Mouse (Mus musculus) embryonic stem cell, embryonic (primary cell): Measurements from ENCODE around the gene Slc44a5.
"Not testable (repeated sequence)": the region's sequence is repeated elsewhere in the genome, so short reads cannot be mapped to it uniquely, and the experiment has no call there.

Experiments used
- CTCF ChIA-PET, 4 experiments: fragments of 300-600 bp in 2 of 4; fragments of 350-600 bp in 2 of 4; sonication (Branson Sonifier 250); formaldehyde crosslinking; loops; one replicate each; lab custom pipeline; 2022; ENCODE audit warnings: inconsistent platforms in 2 of 4; lab: Charles Lee
- POLR2A ChIA-PET, 4 experiments: fragments of 300-600 bp in 2 of 4; fragments of 350-600 bp in 2 of 4; sonication (Branson Sonifier 250); formaldehyde crosslinking; loops; one replicate each; lab custom pipeline; 2022; ENCODE audit warnings: antibody characterized with exemption in 4 of 4, inconsistent platforms in 1 of 4; lab: Charles Lee

The Slc44a5 gene

DNA sequence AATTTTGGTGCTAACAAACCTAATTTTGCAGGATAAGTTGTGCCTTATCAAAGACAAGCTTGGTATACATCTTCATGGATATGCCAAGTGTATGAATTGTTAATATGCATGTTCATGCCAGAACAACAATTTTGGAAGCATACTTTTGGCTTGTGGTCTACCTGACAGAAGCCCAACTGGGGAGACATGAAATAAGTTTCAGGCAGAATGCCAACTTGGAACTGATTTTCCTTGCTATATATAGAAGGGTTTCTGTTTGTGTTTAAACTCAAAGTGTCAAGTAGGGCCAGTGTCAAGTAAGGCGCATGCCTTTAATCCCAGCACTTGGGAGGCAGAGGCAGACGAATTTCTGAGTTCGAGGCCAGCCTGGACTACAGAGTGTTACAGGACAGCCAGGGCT is 149.3 kb downstream of the Slc44a5 start:
- CTCF ChIA-PET, result no interaction called here

GRCm38 (mm10) chr3:154124890-154125575 is 151.8 kb downstream of the Slc44a5 start:
- CTCF ChIA-PET, result no interaction called here
- POLR2A ChIA-PET, result no interaction called here

More for the DNA sequence above, 149.3 kb downstream of the Slc44a5 start:
- POLR2A ChIA-PET, result no interaction called here

- POLR2A ChIA-PET, result no interaction called here
- CTCF ChIA-PET, result no interaction called here
Observed at GRCm38 (mm10) chr3:154125768-154126376, 152.6 kb downstream of the Slc44a5 start.

DNA sequence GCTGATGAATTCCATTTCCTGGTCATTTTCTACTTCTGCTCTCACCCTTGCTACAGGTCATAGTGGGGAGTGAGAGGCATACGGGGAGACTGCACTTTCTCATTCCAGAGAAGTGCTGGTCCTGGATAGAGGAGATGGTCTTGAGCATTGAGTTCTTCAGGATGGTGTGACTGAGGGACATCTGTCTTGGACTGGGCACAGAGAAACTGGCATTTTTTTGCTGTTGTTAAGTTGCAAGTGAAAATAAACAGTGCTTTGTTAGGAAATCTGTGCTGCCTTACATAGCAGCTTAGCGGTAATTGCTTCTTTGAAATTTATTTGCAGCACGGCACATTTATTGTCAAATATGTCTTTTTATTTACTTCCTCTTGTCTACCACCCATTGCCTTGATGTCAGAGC is 154.0 kb downstream of the Slc44a5 start:
- POLR2A ChIA-PET, result no interaction called here
- CTCF ChIA-PET, result no interaction called here

DNA sequence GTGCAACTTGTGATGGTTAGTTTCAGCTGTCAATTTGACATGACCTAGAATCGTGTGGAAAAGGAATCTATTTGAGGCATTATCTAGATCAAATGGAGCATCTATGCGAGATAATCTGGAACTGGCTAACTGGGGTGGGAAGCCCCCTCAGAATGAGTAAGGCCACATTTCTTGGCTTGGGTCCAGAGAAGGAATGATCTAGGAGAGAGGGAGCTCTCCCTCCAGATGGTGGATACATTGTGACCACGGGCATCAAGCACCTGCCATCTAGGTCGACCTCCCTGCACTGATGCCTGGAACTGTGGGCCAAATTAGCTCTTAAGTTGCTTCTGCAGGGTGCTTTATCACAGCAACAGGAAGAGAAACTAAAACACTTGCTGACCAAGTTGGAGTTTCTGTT is 155.8 kb downstream of the Slc44a5 start:
- POLR2A ChIA-PET, result no interaction called here
- CTCF ChIA-PET, result no interaction called here

- ChIA-PET CTCF (no interaction called here), POLR2A (no interaction called here)
Observed at GRCm38 (mm10) chr3:154130431-154131114, 157.3 kb downstream of the Slc44a5 start.

DNA sequence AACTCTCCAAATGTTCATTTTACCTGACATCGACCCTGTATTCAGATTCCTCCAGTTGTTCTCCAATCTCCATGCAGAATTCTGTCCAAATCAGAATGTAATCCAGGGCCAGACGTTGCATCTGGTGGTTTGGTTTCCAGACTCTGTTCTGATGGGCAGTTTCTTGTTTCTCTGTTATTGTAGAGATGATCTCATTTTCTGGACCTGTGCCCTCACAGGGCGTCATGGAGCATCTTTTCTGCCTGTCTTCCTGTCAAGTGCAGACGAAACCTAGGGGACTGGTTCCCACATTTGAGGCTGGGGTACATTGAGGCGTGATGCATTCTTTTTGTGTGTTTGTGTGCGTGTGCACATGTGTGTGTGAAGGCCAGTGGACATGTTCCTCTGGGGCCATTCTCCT is 160.8 kb downstream of the Slc44a5 start:
- CTCF ChIA-PET, result no interaction called here
- POLR2A ChIA-PET, result no interaction called here

DNA sequence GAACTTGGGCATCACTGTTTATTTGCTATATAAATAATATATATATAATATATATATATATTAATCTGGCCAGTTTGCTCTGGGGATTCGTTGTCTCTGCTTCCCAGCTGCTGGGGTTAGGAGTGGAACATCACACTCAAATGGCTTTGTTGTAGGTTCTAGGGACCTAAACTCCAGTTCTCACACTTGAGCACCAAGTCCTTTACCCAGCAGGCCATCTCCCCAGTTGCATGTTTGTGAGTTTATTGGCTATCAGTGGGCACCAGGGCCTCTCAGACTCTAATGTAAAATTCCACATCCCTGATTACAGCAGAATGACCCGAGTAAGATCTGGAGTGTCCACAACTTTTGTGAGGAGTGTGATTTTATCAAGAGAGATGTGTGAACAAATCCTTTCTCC is 161.5 kb downstream of the Slc44a5 start:
- ChIA-PET POLR2A (no interaction called here), CTCF (no interaction called here)

DNA sequence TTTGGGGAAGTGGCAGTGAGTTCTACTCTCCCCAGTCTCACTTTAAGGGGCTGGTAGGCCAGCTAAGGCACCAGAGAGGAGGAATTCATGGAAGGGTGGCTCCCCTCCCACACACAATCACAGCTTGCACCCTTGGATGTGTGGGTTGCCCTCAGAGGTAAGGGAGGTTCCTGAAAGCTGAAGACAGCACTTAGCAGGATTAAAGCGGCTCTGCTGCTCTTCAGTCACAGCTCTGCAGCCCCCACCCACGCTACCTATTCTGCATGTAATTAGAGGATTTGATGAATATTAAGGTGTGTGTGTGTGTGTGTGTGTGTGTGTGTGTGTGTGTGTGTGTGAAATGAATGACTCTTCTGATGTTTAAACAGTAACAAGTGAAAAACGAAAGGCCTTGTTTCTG is 163.3 kb downstream of the Slc44a5 start:
- CTCF ChIA-PET, result interaction anchor here in 1 of 4 experiments (0.7 kb wide), 1 partner anchor 164 kb away, joined by 3 read pairs; no protein-coding TSS in a partner anchor
- POLR2A ChIA-PET, result interaction anchor here in 1 of 4 experiments (0.8 kb wide), 1 partner anchor 192 kb away, joined by 3 read pairs; no protein-coding TSS in a partner anchor

- POLR2A ChIA-PET, result no interaction called here
Observed at GRCm38 (mm10) chr3:154141346-154141745, 168.1 kb downstream of the Slc44a5 start.

DNA sequence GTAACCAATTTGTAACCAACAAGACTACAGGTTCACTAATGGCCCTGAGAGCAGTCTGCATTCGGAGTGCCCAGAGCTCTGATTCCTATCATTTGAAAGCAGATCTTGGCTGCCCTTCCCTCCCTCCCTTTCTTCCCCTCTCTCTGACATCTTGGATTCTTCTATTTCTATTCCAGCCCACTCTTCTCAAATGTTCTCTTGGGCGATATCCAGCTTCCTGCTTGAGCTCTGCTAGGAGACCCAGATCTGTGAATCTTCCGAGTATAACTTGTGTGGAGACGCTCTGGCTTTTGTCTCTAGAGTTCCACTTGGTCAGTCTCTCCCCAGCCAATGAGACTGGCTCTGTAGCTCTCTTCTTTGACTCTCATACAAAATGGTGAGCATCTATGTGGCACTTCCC is 169.4 kb downstream of the Slc44a5 start:
- ChIA-PET POLR2A (no interaction called here), CTCF (no interaction called here)

More at GRCm38 (mm10) chr3:154141346-154141745, 168.1 kb downstream of the Slc44a5 start:
- CTCF ChIA-PET, result no interaction called here

- POLR2A ChIA-PET, result interaction anchor here in 1 of 4 experiments (0.6 kb wide), 1 partner anchor 78 kb away, joined by 3 read pairs; no protein-coding TSS in a partner anchor
- CTCF ChIA-PET, result interaction anchor here in 2 of 4 experiments (0.6 kb wide), 2 partner anchors 161 to 186 kb away, joined by 3 read pairs; no protein-coding TSS in a partner anchor
Observed at GRCm38 (mm10) chr3:154145750-154146149, 172.5 kb downstream of the Slc44a5 start.

DNA sequence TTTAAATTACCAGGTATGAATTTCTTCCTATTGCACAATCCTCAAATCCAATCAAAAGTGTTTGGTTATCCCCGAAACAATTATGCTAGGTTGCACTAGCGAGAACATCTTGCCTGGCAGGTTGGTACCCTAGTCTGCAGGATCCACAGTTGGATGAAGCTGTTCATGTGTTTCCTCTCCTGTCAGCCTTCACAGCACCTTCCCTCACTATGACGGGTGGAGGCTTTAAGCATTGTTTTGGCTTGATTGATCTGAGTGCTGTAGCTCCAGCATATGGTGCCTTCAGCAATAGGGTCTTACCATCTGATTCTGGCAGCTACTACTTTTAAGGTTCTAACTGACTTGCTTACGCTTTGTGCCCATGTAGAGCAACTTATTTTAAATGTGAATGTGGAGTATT is 176.5 kb downstream of the Slc44a5 start:
- CTCF ChIA-PET, result no interaction called here
- POLR2A ChIA-PET, result no interaction called here

DNA sequence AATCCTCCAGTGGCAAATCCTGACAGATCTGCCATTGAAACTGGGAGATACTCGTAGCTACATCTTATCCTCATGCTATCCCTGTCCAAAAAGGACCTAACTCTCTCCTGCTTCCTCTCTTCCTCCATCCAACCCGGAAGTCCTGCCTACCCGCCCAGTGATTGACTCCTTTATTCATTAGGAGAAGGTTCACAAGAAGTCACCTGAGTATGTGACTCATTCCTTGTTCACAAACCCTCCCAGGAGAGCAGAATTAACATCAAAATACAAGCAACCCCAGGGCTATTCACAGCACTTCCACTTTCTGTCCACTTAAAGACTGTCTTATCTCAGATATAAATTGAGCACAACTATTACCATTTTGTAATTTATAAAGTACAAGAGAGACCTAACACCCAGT is 180.3 kb downstream of the Slc44a5 start:
- POLR2A ChIA-PET, CTCF ChIA-PET: not testable (repeated sequence)

DNA sequence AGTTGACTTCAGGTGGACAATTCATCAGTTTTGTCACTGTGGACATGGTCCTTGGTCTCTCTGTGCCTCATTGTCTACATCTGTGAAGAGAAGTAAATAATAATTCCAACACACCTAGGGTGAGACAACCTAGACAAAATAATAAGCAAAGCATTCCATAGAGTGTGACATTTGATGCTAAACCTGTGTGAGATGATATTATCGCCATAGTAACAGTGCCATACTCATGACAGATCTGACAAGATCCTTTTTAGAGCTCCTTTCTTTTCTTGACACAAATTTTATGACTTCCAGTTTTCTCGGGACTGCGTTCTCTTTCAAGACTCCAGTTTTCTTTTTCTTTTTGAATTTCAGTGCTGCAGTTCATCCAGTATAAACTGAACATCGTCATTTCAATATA is 192.6 kb downstream of the Slc44a5 start:
- CTCF ChIA-PET, result no interaction called here
- POLR2A ChIA-PET, result no interaction called here

GRCm38 (mm10) chr3:154171881-154172592 is 198.8 kb downstream of the Slc44a5 start:
- ChIA-PET POLR2A (no interaction called here), CTCF (no interaction called here)

DNA sequence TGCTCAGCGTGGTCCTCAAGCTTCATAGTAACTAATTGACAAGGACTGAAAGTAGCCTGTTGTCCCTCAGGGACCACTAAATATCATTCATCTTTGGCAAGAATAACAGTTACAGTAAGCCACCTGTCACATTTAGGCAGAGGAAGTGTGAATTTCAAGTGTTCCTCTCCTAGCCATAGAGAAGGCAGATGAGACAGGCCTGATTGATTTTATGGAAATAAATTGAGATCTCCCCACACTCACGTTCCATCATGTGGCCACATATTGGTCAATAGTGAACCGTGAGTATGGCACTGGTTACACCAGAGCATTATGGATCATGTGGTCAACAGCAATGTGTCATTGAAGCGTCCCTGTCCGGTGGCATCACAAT is 199.3 kb downstream of the Slc44a5 start:
- ChIA-PET CTCF (no interaction called here), POLR2A (no interaction called here)

- ChIA-PET POLR2A (interaction anchor here in 1 of 4 experiments (1.0 kb wide), 1 partner anchor 189 kb away, joined by 3 read pairs; no protein-coding TSS in a partner anchor), CTCF (no interaction called here)
Observed at GRCm38 (mm10) chr3:154173556-154173955, 200.3 kb downstream of the Slc44a5 start.

- ChIA-PET CTCF (no interaction called here), POLR2A (interaction anchor here in 2 of 4 experiments (0.6 to 1.0 kb wide), 4 partner anchors 190 to 796 kb away, joined by 3 to 4 read pairs (median 3); no protein-coding TSS in a partner anchor)
Observed at GRCm38 (mm10) chr3:154174031-154174430, 200.8 kb downstream of the Slc44a5 start.
